Mouse (Mus musculus) C2C12 (cell line): ENCODE data around the gene Slc7a8.

Source experiments
- CTCF ChIP-seq: IDR thresholded peaks from one replicate; pipeline ENCODE4 v1.5.1; 2011; ENCODE audit not compliant: control insufficient read depth, insufficient read depth, insufficient read length
- MYOD1 ChIP-seq: IDR thresholded peaks from one replicate; pipeline ENCODE4 v1.6.1; 2011; ENCODE audit warnings: low read depth; ENCODE audit not compliant: control insufficient read depth, insufficient read length
- USF1 ChIP-seq: IDR thresholded peaks from one replicate; pipeline ENCODE4 v1.6.1; 2011; ENCODE audit warnings: low read depth, mild to moderate bottlenecking, control low read depth, moderate library complexity

- no peak for TF ChIP-seq CTCF
- TF ChIP-seq USF1 = no peak
- TF ChIP-seq MYOD1 = no peak
Observed at GRCm38 (mm10) chr14:54732206-54732605, 49.5 kb downstream of the Slc7a8 start.
